Mouse (Mus musculus) liver (tissue): ENCODE results near the gene Cd72.
A peak's percentile ranks its signal among the peaks of the same experiment; 100 is the strongest.
"Not testable (repeated sequence)": the region's sequence is repeated elsewhere in the genome, so short reads cannot be mapped to it uniquely, and the experiment has no call there.

Source experiments
- DNase-seq: peaks from one replicate; pipeline ENCODE4 v3.0.0-alpha.2; 2020; ENCODE audit warnings: mixed read lengths

The Cd72 gene

DNA sequence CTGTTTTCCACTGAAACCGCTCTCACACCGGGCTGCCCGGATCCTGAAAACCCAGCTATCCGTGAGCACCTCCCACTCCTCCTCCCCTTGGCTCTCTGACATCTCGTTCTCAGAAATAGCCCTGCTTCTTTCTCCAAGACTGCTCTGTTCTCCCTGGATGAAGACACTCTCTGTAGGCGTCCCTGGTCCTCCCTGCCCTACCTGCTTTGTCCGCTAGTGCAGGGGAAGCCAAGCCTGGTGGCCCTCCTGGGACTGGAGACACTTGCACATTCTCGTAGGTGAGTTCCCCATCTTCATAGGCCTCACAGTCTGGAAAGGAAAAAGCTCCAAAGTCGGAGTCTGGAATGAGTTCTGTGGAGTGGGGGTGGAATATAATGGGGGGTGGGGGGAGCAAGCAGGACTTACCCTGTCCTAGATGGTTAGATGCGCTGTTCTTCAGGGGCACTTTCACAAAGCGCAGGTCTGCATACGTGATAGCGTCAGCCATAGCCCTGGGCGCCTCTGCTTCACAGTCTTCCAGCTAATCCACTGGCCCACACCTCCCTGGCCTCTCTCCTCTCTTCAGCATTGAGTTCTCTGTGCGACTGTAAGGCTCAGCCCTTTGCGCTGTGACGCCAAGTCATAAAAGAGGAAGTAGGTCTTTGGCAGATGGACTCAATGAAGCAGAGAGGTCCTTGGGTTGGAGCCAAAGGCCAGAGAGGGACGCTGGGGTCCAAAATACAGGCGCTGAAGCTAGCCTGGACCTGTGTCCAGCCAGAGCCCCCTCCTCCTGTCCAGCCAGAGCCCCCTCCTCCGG lies at the start of gene Cd72:
Gene Cd72, minus strand, starts transcription at position 588 of the 796 bp plus-strand sequence.
- peak; percentile 21 for DNase-seq

DNA sequence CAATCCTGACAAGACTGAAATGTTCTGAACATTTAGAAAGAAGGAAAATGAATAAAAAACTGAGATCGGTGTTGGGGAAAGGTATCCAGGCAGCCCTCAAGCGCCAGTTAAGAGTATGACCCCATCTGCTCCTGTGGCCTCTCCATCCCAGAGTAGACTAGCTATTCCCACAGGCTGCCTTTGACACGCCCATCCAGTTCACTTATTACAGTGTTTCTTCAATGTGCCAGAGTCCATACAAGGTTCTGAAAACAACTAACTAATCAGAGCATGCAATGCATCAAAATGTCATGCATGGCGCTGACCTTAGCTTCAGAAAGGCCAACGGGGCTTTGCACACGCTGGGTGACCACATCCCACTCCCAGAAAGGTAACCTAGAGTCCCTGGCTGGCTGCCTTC lies 49.1 kb upstream of the Cd72 start:
- no peak for DNase-seq

DNA sequence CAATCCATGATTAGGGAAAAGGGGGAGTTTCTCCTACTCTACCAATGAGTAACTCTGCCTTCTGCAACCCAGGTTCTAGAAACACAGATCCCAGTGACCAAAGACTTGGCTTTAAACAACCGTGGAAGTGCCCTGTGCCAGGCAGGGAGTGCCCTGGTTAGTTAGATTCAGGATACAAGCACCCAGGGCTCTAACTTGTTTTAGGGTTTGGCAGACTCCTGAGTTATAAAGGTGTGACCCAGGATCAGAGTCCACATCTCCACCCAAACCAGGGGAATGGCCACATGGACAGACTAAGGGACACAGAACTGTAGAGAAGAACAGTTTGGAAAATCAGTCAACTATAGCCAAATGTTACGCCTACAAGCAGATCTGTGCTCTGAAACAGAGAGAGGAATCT lies 48.6 kb upstream of the Cd72 start:
- DNase-seq = no peak

DNA sequence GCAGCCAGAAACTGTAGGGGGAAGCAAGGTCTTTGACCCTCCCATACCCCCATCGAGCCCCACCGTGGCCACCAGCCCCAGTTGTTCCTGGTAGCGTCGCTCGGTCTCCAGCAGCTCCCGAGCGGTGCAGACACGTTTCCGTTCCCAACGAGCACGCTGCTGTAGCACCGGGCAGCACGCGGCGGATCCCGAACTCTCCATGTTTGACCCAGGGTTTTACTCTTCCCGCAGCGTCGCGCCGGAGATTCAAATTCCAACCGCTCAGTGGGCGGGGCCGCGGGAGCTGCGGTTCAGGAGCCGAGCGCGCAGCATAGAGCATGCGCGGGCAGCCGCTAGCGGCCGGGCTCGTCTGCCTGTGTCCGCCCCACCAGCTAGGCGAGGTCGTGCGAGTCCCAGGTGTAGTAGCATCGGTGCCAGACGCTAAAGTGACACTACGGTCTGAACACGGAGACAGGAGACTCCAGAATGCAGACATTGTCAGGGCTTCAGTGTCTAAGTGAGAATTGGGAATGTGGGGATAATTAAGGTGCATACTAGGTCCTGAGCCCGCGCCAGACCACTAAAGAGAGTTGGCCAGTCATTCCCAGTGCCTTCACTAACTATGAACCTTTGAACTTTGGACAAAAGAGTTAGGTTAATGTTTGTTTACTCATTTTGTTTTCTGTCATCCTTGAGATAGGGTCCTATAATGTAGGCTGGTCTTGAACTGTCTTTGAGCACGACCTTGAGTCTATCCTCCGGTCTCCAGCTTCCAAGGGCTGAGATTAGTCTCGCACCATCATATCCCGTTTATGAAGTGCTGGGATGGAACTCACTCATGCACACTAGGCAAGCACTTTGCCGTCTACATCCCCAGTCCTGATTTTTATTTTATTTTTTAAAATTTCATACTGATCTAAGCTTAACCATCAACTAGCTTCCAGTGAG lies 45.2 kb upstream of the Cd72 start, which contains the start of gene Arhgef39:
Gene Arhgef39, minus strand, starts transcription at position 289 of the 927 bp plus-strand sequence.
- DNase-seq = peak; percentile 95

DNA sequence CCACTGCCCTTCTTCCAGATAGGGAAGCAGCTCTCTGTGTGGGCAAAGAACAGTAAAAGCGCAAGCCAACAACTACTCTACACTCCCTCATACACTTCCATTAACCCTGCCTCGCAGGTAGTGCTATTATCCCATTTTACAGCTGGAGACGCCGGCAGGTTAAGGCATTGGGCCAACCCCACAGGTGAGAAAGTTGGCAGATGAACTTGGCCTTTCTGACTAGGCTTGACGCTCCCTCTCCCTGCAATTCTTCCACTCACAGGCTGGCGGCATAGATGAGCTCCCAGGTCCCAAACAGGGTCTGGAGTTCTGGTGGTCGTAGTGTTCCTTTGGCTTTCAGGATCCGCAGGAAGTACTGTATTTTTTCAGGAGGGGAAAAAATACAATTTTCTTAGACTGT lies 44.6 kb upstream of the Cd72 start:
- DNase-seq = peak; percentile 71

DNA sequence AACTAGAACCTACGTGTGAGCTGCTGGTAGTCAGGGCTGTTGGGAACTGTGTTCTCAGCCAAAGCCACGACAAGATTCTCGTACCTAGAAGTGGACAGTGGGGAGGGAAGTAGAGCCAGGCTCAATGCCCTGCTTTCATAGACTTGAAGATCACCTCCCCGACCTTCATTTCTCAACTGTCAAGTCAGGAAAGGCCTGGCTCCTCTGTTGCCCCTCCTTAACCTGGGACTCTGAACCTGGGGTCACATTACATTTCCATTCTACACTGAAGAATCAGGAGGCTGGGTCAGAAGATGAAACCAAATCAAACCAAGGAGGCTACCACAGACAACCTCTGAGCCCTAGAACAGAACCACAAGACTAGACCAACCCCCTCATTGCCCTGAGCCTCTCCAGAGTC lies 43.5 kb upstream of the Cd72 start:
- DNase-seq = no peak

DNA sequence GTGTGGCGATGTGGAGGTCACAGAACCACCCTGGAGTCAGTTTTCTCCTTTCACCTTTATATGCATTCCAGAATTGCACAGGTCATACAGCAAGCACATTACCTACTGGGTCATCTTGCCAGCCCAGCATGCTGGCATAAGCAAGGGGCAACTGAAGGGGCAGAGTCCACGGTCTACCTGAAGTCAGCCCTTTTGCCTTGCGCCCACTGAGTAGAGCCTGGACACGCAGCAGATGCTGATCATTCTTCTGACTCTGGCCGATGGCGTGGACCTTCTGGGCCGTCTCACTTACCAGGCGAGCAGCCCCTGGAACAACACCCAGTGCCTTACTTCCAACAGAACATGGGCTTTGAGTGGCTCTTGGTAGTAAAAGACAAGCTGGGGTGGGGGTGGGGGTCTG lies 43.0 kb upstream of the Cd72 start:
- no peak for DNase-seq

DNA sequence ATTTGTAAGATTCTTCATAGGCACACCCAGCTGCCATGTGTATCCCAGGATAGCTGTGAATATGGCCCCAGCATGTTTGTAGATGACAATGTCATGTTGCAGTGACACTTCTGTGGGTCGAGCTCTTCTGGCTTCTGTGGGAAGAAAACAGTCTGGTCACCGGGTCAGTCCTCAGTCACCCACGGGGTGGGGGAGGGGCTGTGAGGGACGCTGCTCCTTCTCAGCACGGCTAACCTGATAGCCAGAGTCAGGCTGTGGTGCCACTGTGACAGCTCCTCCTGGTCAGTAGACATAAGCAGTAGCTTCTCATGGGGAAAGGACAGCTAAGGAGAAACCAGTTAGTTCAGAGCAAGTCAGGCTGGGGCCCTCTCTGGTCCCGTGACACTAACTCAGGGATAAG lies 42.2 kb upstream of the Cd72 start:
- no peak for DNase-seq

DNA sequence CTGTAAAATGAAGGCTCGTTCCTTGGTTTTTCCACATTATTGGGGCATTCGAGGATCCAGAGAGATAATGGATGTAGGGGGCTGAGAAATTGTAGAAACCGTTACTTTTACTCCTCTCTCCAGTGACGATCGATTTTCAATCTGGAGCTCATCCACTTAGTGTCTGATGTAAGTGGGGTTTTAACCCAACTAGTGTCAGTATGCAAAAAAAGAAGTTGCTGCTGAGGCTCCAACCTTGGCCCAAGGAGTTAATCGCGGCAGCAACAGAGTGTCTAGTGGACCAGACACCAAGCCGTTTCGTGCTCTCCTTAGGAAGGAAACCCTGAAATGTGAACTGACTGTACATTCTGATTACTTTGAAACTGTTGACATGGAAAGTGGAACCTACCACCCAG lies 39.4 kb upstream of the Cd72 start:
- DNase-seq = no peak

DNA sequence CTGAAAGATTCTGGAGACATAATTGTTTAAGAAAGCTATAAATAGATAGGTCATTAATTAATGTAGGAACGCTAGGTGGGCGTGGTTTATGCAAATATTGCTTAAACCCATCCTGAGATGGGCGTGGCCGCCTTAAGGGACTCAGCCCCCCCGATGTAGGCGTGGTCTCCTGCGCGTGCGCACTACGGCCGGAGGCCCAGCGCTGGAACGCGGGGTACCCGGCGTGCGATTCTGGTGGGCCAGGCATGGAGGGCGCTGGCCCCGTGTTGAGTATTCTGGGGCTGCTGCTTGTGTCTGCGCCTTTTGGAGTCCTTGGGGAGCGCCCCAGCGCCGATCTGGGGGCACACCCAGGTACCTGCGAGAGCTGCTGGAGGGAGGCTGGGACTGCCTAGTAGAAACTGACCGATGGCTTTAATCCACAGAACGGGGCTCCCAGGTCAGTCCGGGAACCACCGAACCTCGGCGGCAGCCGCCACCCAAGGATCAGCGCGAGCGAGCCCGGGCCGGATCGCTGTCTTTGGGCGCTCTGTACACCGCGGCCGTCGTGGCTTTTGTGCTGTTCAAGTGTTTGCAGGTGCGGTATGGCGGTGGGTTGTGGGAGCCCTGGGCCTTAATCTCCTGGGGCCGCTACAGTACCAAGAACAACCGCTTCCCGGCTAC lies 38.9 kb upstream of the Cd72 start:
- peak; percentile 98 for DNase-seq

DNA sequence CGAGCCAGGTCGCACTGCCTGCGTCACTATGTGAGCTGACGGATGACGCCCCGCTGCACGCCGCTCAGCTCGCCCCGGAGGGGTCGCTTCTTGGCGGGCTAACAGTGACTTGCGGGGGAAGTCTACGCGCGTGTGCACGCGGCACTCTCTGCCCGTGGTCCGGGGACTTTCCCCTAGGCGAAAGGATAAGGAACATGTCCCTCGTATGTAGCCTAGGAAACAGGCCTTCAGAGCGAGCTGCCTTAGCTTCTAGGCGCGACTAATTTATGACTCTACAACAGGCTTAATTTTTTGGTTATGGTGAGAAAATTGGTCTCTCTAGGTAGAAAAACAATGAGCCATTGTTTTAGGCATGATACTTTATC lies 38.4 kb upstream of the Cd72 start, which contains the start of gene Ccdc107:
Gene Ccdc107, plus strand, starts transcription at position 80 of the 365 bp plus-strand sequence.
- peak; percentile 95 for DNase-seq

DNA sequence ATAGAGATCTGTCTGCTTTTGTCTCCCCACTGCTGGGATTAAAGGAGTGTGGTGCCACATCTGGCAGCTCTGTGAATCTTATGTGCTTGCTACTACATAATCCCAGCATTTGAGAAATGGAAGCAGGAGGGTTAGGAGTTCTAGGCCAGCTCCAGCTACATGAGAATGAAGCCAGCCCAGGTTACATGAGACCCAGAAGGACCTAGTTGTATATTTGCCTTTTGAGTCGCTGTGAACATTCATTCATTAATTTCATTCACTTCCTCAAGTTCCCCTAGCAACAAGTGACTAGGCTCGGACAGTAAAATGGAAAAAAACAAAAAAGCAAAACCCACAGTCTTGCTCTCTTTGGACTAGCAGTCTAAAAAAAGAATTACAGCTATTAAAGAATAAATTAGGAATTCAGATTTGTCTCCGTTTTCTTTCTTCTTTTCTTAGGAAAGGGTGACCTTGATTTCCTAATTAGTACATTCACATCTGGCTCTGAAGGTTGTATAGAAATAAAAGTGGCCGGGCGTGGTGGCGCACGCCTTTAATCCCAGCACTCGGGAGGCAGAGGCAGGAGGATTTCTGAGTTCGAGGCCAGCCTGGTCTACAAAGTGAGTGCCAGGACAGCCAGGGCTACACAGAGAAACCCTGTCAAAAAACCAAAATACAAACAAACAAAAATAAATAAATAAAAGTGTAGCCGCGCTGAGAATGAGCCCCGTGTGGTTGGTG lies 37.8 kb upstream of the Cd72 start:
- DNase-seq = no peak

DNA sequence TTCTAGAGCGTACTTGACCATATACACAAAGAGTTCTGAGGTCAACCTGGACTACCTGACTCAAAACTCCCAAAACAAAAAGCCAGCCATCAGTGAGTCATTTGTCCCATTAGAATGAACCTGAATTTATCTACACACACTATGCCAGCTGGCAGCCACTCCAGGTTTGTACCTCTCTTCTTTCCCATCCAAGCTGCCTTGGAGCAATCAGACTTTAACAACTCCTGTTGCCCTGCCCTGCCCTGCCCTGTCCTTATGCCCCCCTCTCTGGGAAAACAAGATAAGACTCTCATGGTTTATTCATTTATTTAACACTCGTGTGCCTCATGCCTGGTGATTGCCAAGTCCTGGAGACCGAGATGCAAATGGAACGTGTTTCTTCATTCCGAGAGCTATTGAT lies 36.4 kb upstream of the Cd72 start:
- peak; percentile 32 for DNase-seq

DNA sequence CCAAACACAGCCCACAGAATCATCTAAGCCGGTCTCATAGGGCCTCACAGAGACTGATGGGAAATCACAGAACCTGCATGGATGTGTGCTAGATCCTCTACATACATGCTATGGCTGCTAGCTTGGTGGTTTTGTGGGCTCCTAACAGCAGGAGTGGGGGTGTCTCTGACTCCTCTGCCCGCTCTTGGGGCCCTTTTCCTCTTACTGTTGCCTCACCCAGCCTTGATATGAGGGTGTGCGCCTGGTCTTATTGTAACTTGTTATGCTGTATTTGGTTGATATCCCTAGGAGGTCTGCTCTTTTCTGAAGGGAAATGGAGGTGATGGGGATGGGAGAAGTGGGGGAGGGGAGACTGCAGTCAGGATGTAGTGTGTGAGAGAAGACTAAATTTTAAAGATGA lies 35.2 kb upstream of the Cd72 start:
- no peak for DNase-seq

DNA sequence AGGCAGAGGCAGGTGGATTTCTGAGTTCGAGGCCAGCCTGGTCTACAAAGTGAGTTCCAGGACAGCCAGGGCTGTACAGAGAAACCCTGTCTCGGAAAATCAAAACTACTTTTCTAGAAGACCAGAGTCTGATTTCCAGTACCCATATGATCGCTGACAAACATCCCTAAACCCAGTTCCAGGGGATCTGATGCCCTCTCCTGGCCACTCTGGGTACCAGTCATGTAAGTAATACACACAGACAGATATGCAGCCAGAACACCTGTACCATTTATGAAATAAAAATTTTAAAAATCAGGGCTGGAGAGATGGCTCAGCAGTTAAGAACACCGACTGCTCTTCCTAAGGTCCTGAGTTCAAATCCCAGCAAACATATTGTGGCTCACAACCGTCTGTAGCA lies 31.2 kb upstream of the Cd72 start:
- not testable (repeated sequence) for DNase-seq

DNA sequence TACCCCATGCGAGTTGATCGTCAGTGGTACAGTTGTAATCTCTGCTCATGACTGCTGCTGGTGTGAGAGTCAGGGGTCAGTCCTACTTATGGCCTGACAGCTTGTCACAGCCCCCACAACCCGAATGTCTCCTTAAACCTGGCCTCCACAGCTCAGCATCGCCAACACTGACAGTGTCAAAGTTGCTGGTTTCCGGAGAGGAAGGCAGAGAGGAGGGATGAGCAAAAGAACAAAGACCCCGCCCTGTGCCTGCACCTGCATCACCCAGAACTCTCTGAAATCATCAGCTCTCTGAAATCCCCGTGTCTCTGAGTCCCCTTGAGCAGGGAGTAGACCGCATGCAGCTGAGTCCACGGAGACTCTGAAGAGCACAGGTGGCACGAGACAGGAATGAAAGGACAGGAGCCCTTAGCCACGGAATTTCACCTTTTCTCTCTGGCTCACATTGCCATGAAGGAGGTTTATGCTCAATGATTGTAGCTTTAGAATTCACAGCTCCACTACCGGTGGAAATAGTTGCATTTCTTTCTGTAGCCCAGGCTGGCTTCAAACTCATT lies 29.2 kb upstream of the Cd72 start, which contains the start of gene Sit1:
Gene Sit1, minus strand, starts transcription at position 200 of the 557 bp plus-strand sequence.
- DNase-seq = no peak

DNA sequence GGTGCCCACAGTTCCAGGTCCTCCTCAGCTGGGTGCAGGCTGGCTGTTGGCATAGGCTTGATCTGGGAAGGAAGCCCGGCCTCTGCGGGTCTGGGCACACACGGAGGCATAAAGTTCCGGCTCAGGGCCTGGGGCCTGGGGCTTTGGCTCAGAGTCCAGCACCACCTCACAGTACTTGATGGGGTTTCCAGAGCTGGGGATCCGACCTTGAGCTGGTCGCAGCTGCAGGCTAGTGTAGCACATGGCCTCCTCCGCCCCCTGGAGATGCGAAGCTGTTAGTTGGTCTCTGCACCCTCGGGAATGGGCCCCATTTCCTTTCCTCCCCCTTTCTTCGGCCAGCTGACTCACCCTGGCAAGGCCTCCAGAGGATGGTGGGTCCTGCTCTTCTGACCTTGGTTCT lies 28.2 kb upstream of the Cd72 start:
- DNase-seq = no peak

DNA sequence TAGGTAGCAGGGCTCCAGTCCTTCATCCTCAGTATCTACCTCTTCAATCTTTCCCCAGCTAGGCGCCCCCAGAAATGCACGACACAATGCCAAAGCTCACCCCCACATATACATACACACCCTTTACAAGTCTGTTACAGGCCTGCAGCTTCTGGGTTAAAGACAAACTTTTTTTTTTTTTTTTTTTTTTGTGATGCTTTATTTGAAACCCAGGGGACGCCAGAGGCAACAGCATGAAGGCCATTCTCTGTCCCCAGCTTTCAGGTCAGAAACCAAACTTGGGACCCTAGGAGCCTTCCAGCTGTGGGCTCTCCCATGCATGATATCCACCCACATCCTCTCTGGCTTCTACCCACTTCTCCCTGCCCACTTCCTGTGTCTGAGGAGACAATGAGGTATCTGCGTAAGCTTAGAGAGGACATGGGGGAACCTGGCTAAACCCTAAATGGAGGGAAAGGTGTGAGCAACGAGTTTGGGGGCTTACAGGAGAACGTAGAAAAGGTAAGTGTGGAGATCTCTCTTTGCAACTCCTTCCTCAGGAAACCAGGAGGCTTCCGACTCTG lies 27.5 kb upstream of the Cd72 start:
- no peak for DNase-seq

DNA sequence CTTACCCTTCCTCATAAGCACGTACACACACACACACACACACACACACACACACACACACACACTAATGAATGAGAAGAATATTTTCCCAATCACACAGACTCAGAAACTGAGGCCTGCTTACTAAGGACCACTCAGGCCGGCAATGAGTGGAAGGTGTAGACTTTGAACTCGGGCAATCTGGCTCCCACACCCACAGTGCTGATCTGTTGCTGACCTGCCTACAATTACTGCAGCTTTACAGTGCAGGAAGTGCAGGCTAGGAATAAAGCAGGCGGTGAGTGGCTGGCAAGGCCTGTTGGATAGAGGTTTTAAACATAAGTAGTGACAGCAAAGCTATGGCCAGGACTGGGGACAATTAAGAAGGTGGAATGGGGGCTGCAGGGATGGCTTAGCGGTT lies 26.6 kb upstream of the Cd72 start:
- no peak for DNase-seq

DNA sequence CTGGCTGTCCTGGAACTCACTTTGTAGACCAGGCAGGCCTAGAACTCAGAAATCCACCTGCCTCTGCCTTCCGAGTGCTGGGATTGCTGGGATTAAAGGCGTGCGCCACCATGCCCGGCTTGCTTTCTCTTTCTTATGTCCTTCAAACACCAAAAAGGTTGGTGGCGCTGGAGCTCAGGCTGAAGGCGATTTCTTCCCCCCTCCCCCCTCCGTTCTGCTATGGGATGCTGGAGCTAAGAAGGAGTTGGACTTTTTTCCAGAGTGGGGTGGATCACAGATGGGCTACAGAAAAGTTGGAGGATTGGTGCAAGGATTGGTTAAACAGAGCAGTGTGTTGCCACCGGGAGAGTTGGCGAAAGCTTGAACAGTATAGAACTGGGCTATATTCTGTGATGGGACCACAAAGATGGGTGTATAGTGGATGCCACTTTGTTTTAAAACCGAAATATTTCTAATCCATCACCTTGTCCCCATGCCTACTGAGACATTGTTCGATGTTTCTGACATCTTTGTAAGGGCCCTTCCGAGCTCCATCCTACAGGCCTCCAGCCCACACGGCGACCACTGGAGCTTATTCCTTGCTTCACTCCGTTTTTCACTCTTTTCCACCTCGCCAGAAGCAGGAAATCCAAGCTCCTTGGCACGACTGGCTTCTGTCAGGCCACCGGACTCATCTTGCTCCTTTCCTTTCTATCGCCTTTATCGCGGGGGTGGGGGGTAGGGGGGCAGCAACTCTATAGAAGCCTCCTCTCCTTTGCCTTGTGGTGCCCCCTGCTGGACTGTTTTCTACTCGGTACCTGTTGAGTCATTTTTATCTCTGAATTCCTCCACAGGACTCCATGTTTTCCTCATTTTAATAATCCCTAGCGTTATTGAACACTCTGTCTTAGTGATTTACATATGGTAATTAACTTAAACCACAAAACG lies 24.7 kb upstream of the Cd72 start:
- peak; percentile 76 for DNase-seq

DNA sequence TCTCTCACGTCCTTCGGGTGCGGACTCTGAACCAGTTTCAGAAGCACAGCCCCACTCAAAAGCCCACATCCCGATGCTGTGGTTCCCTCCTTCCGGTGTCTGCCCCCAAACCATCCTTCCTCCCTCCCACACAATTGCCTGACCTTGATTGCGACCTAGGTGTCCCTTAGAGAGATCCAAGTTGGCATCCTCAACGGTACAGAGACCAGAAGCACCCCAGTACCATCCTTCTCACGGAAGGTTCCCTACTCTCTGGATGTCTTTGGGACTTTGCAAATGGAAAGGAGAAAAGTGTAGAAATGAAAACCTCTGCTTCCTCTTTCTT lies 24.1 kb upstream of the Cd72 start:
- DNase-seq = no peak
